Mouse (Mus musculus): ENCODE results near the gene Gm2a.

DNA sequence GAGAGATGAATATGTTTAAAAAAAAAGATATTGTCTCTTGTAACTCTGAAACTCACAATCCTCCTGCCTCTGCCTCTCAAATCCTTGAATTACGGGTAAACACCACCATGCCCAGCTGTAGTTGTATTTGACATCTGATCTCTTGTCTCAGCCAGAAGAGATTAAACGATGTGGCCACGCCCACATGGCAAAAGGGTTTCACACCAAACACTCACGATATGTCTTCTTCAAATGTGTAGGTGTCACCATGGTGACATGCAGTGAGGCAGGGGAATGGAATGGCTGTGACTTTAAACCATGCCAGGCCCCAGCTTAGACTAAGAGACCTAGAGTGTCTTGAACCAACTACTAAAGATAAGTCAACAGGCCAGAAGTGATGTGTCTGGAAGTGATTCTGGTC lies 31.0 kb upstream of the Gm2a start:
- TF ChIP-seq EP300 (IDR thresholded peaks at IDR 0.05; ENCODE audit: low read depth) (no peak), CTCF (IDR thresholded peaks at IDR 0.05; ENCODE audit: low read depth) (no peak)
